Mouse (Mus musculus): ENCODE results near the gene Mcpt8. TPM values are rescaled to one million over a fixed set of nuclear protein-coding genes. Genes with fewer than 3 reads are reported as not detected.
"Not testable (repeated sequence)": the region's sequence is repeated elsewhere in the genome, so short reads cannot be mapped to it uniquely, and the experiment has no call there.

Gene Mcpt8
- not detected for total RNA-seq (2021)

- no peak for DNase-seq (ENCODE audit: extremely low spot score in 1 of 2, low spot score in 1 of 2)
Measured at GRCm38 (mm10) chr14:56085167-56085566, at the start of gene Mcpt8. Mcpt8 (minus strand) TSS chr14:56085273.

- not testable (repeated sequence) for DNase-seq (ENCODE audit: extremely low spot score in 1 of 2, low spot score in 1 of 2)
Measured at GRCm38 (mm10) chr14:56133675-56134074, 48.6 kb upstream of the Mcpt8 start.

GRCm38 (mm10) chr14:56132508-56132907 lies 47.4 kb upstream of the Mcpt8 start, which contains the start of gene Gzmd:
Gzmd (minus strand) TSS chr14:56132608.
- not testable (repeated sequence) for DNase-seq (ENCODE audit: extremely low spot score in 1 of 2, low spot score in 1 of 2)

DNA sequence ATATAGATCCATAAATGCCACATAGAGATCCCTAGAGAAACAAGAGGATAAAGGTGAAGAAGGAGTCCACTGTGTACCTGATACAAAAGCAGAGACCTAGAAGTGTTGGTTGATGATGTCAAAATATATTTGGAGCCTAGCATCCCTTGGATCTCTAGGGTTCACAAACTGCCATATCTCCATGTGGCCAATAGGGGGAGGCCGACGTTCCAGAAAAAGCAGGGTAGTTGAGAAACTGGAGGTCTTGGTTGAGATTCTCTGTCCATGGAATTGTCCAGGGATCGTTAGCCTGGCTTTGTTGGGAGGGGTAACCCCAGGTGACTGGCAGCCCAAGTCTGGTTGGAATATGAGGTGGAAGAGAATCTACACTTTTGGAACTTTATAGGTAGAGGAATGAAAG lies 43.3 kb upstream of the Mcpt8 start:
- DNase-seq (ENCODE audit: extremely low spot score in 1 of 2, low spot score in 1 of 2): no peak

DNA sequence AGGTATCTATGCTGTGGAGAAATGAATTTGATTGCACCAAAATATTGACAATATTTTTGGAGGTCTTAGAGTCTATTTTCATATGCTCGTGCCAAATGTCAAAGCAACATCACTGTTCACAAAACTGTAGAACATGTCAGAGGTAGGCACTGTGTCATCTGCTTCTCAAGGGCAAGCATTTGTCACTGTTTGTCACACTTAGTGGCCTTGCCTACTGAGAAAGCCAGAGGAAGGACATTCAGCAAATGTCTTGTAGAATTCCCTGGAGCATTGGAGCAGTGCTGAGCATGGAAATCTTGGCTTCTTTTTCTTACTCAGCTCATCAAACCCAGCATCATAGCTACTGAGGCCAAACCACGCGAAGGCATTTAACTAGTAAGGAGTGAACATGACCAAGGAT lies 38.4 kb upstream of the Mcpt8 start:
- DNase-seq (ENCODE audit: extremely low spot score in 1 of 2, low spot score in 1 of 2): no peak

GRCm38 (mm10) chr14:56120525-56120924 lies 35.5 kb upstream of the Mcpt8 start, which contains the start of gene Gzme:
Gzme (minus strand) TSS chr14:56120625.
- no peak for DNase-seq (ENCODE audit: extremely low spot score in 1 of 2, low spot score in 1 of 2)

DNA sequence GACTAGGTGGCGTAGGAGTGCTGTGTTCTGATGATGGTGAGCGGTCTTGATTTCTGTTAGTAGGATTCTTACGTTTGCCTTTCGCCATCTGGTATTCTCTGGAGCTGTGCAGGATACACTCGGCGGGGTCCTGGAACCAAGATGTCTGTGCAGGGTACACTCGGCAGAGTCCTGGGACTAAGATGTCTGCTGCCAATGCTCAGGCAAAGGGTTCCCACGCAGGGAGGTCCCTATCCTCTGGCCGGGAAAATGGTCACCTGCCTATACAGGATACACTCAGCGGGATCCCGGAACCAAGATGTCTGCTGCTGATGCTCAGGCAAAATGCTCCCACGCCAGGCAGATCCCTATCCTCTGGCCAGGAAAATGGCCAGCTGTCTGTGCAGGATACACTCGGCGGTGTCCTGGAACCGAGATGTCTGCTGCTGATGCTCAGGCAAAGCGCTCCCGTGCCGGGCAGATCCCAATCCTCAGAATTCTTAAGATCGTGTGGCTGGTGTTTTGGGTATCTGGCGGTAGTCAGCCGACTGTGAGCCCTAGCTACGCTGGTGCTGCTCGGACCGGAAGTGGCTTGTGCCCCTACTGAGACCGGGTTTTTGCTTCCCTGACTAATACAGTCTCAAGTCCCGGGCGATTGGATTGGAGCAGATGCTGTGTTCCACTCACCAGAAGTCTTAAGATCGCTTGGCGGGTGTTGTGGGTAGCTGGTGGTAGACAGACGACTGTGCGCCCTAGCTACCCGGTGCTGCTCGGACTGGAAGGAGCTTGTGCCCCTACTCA lies 30.6 kb upstream of the Mcpt8 start:
- not testable (repeated sequence) for DNase-seq (ENCODE audit: extremely low spot score in 1 of 2, low spot score in 1 of 2)

DNA sequence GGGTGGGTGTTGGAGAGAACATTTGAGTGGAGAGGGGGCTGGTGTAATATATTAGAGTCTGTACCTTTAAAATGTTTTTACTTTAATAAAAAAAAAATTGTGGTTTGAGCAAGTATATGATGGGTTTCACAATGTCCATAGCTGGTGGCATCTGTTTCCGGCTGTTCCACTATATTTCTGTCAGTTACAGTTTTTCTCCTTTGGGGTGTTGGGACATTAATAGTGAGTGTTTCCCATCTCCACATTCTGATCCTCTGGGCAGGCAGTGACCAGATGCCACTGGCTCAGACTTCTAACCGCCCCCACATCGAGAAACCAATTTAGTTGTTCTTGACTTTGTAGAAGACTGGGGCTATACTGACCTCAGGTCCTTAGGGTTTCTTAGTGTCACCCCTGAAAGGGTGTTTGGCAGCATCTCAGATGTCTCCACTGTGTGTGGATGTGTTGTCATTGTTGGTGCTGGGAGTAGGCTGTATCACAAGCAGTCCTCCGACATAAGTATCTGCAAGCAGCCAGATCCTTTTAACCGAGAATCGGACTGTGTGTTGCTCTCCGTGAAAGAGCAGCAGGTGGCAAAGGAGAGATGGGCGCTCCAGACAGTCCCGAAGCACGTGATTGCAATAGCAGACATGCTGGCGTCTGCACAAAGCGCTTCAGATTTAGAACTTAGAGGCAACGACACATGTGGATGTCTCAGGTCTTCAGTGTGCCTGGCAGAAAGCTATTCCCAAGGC lies 20.5 kb upstream of the Mcpt8 start:
- no peak for DNase-seq (ENCODE audit: extremely low spot score in 1 of 2, low spot score in 1 of 2)

GRCm38 (mm10) chr14:56105016-56105415 lies 19.9 kb upstream of the Mcpt8 start:
- no peak for DNase-seq (ENCODE audit: extremely low spot score in 1 of 2, low spot score in 1 of 2)

DNA sequence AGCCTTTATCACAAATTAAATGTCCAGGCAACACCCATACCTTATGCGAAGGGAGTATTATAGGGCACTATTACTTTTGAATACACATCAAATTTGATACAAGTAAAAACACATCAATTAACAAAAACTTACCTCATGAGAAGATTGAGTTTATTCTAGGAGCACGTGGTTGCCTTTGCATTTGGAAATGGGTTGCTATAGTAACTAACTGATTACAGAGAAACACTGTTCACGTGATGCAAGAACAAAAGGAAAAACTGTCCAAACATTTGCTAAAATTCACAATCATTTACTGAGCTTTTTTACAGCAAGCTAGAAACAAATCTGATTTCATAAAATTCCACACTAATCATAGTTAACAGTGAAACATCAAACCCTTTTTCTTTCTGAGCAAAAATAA lies 18.4 kb upstream of the Mcpt8 start:
- no peak for DNase-seq (ENCODE audit: extremely low spot score in 1 of 2, low spot score in 1 of 2)

GRCm38 (mm10) chr14:56102386-56102785 lies 17.3 kb upstream of the Mcpt8 start, which contains the start of gene Ctsg:
Ctsg (minus strand) TSS chr14:56102574.
- DNase-seq (ENCODE audit: extremely low spot score in 1 of 2, low spot score in 1 of 2): no peak

GRCm38 (mm10) chr14:56098940-56099339 lies 13.9 kb upstream of the Mcpt8 start:
- DNase-seq (ENCODE audit: extremely low spot score in 1 of 2, low spot score in 1 of 2): no peak

- no peak for DNase-seq (ENCODE audit: extremely low spot score in 1 of 2, low spot score in 1 of 2)
Measured at GRCm38 (mm10) chr14:56097597-56097996, 12.5 kb upstream of the Mcpt8 start.

DNA sequence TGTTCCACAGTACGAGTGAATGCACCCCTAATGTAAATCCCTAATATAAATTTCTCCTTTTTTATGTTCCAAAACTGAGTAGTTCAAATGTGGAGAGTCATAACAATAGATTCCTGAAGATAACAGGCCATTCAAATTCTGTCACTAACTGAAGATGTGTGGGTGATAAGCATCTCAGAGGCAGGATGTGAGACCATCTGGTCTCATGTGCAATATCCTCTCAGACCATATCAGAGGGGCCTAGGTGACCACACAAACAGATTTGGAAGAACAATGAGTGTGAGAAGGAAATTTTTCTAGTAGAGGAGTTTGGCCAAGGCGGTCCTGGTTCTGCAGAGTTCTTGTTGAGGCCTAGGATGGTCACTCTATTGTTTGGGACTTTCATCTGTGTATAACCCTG lies 8.3 kb upstream of the Mcpt8 start:
- no peak for DNase-seq (ENCODE audit: extremely low spot score in 1 of 2, low spot score in 1 of 2)

DNA sequence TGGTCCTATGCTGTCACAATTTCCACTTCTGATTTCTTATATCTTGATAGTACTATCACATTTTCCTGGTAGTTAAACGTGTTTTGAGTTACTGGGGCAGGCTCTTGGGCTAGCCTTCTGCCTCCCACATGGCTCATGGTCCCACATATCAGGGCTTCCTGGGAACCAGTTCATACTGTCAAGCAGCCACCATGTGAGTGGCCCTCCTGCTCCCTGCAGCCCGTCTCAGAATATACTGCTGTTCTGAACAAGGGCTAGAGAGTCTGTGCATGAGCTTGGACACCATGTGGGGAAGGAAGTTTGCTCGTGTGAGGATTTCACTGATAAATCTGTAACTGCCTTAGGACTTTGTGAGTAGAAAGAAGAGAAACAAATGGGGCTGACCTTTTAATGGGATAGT lies 1.6 kb upstream of the Mcpt8 start:
- DNase-seq (ENCODE audit: extremely low spot score in 1 of 2, low spot score in 1 of 2): no peak

GRCm38 (mm10) chr14:56082016-56082415 lies 3.1 kb downstream of the Mcpt8 start:
- DNase-seq (ENCODE audit: extremely low spot score in 1 of 2, low spot score in 1 of 2): no peak

DNA sequence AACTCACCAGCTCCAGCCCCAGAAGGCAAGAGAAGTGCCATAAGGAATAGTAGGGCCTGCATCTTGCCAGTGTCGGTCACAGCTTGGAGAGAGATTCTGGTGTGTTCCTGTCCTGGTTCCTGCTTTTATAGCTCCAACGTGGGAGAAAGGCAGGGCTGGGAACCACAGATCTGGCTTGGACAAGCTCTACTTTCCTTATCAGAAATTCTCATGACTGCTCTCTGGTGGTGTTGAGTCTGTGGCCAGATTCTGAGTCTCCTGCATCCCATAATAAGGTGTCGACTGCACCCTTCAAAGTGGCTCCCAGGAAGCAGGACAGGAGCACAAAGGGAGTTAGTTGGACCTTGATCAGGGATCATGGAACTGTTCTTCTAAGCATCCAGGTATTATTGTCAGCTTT lies 22.9 kb downstream of the Mcpt8 start, which contains the start of gene Mcpt4:
Mcpt4 (minus strand) TSS at position 101 of the 400 bp plus-strand sequence.
- not testable (repeated sequence) for DNase-seq (ENCODE audit: extremely low spot score in 1 of 2, low spot score in 1 of 2)

- no peak for DNase-seq (ENCODE audit: extremely low spot score in 1 of 2, low spot score in 1 of 2)
Measured at GRCm38 (mm10) chr14:56057722-56058121, 27.4 kb downstream of the Mcpt8 start.

DNA sequence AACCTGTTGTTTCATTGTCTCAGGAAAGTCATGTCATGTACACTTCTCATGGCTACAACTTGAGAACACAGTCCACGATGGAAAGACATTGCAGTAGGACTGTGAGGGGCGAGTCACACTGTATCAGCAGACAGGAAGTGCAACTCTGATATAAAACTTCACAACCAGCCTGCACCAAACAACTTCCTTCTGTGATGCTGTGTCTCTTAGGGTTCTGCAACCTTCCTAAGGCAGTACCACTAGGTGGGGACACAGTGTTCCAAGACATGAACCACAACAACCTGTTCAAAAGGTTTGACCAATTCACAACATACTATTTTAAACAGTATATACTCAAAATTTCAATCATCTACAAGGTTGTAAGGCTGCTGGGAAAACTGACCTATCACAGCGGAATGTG lies 29.7 kb downstream of the Mcpt8 start:
- no peak for DNase-seq (ENCODE audit: extremely low spot score in 1 of 2, low spot score in 1 of 2)

- DNase-seq (ENCODE audit: extremely low spot score in 1 of 2, low spot score in 1 of 2): not testable (repeated sequence)
Measured at GRCm38 (mm10) chr14:56041792-56042191, 43.3 kb downstream of the Mcpt8 start, which contains the start of gene Mcpt2. Mcpt2 (plus strand) TSS chr14:56042041.

- DNase-seq (ENCODE audit: extremely low spot score in 1 of 2, low spot score in 1 of 2): no peak
Measured at GRCm38 (mm10) chr14:56034433-56034832, 50.6 kb downstream of the Mcpt8 start.
